Mouse (Mus musculus) liver, postnatal 0 days (tissue): Measurements from ENCODE around the gene Gm32687. TPM values are rescaled to one million over a fixed set of nuclear protein-coding genes. Genes with fewer than 3 reads are reported as not detected.
"Not testable (repeated sequence)": the region's sequence is repeated elsewhere in the genome, so short reads cannot be mapped to it uniquely, and the experiment has no call there.

Source experiments
- ATAC-seq: fragments of 200-750 bp; cut with Nextera tagmentation; 2 replicates; pipeline ENCODE4 v1.8.0; 2017; ENCODE audit warnings: mild to moderate bottlenecking, moderate library complexity
- DNase-seq: peaks from one replicate; pipeline ENCODE4 v3.0.0-alpha.2; 2016
- H3K27ac ChIP-seq: fragments of 300-500 bp; sonication (generic); 2 replicates; pipeline ENCODE4 v1.5.1; 2014; ENCODE audit warnings: antibody characterized with exemption, moderate library complexity, mild to moderate bottlenecking, low read depth
- H3K27me3 ChIP-seq: fragments of 300-500 bp; sonication (generic); 2 replicates; pipeline ENCODE4 v1.6.1; 2014; ENCODE audit warnings: low read length, control low read depth, mixed read lengths; ENCODE audit not compliant: insufficient read depth
- H3K36me3 ChIP-seq: fragments of 300-500 bp; sonication (generic); replicated peaks from 2 replicates; pipeline ENCODE4 v1.6.1; 2014; ENCODE audit warnings: mild to moderate bottlenecking, control low read depth, low read length, moderate library complexity, mixed read lengths; ENCODE audit not compliant: insufficient read depth
- H3K4me1 ChIP-seq: fragments of 300-500 bp; sonication (generic); 2 replicates; pipeline ENCODE4 v1.6.1; 2014; ENCODE audit warnings: antibody characterized with exemption, mild to moderate bottlenecking, control low read depth; ENCODE audit not compliant: insufficient read depth
- H3K4me2 ChIP-seq: fragments of 300-500 bp; sonication (generic); 2 replicates; pipeline ENCODE4 v1.6.1; 2014; ENCODE audit warnings: low read depth, mild to moderate bottlenecking, low read length, moderate library complexity, mixed read lengths
- H3K4me3 ChIP-seq: fragments of 300-500 bp; sonication (generic); 2 replicates; pipeline ENCODE4 v1.5.1; 2014; ENCODE audit warnings: low read depth, low read length
- H3K9ac ChIP-seq: fragments of 300-500 bp; sonication (generic); replicated peaks from 2 replicates; pipeline ENCODE4 v1.6.1; 2014; ENCODE audit warnings: mild to moderate bottlenecking, moderate library complexity
- H3K9me3 ChIP-seq: fragments of 300-500 bp; sonication (generic); 2 replicates; pipeline ENCODE4 v1.6.1; 2016; ENCODE audit warnings: mild to moderate bottlenecking, control low read depth, low read length, mixed read lengths
- WGBS: fragments of 180-500 bp; shearing (Covaris S2); extraction: QIAGEN DNeasy Blood & Tissue Kit; methylation state at CpG from one replicate; pipeline ENCODE4 v1.1.7; 2014; ENCODE audit not compliant: insufficient replicate concordance; 5-methylcytosine and 5-hydroxymethylcytosine counted together
- polyA plus RNA-seq: library from polyadenylated mRNA; unstranded; fragments of >200 nt; fragmentation: Nextera tagmentation; extraction: Ambion mirVana; gene quantifications from 2 replicates; pipeline ENCODE4 v1.2.1, GENCODE M21; 2015

Gm32687 gene
- polyA plus RNA-seq: 1.6 and 2.0 TPM in 2 replicates

- H3K9ac ChIP-seq, H3K27ac ChIP-seq, DNase-seq, H3K36me3 ChIP-seq, H3K9me3 ChIP-seq, H3K27me3 ChIP-seq, H3K4me2 ChIP-seq, H3K4me3 ChIP-seq, H3K4me1 ChIP-seq: not testable (repeated sequence)
- 28% methylated on average over 4 of the region's 49 CpGs for WGBS
- ATAC-seq: peak; percentile 99
These were observed at the start of gene Gm32687 for GRCm38 (mm10) chr10:81863409-81864407. Gene Gm32687 (plus strand): TSS chr10:81863934.

- H3K9me3 ChIP-seq, ATAC-seq, H3K9ac ChIP-seq, H3K27me3 ChIP-seq, H3K4me2 ChIP-seq, H3K36me3 ChIP-seq, DNase-seq, H3K4me3 ChIP-seq, H3K27ac ChIP-seq, H3K4me1 ChIP-seq: not testable (repeated sequence)
- WGBS: no CpG with 5 or more reads among the region's 18 CpGs
These were observed 17.5 kb upstream of the Gm32687 start for GRCm38 (mm10) chr10:81846219-81846618.

- ATAC-seq: peak; percentile 93
- H3K4me1 ChIP-seq, H3K27ac ChIP-seq, H3K4me3 ChIP-seq, H3K9me3 ChIP-seq, H3K27me3 ChIP-seq, H3K36me3 ChIP-seq, H3K9ac ChIP-seq, H3K4me2 ChIP-seq, DNase-seq: not testable (repeated sequence)
- WGBS: no CpG with 5 or more reads among the region's 43 CpGs
These were observed 66.4 kb downstream of the Gm32687 start, which contains the start of gene Zfp781 for GRCm38 (mm10) chr10:81929842-81930743. Gene Zfp781 (minus strand): TSS chr10:81930480.

Other genes starting within 250 kb of the Gm32687 start
- gene Sirt6, start 236.1 kb upstream of the Gm32687 start, polyA plus RNA-seq: 4.5 and 6.1 TPM in 2 replicates
- gene Ankrd24, start 235.4 kb upstream of the Gm32687 start, polyA plus RNA-seq: 1.8 and 2.1 TPM in 2 replicates
- 1.1 and 1.2 TPM in 2 replicates for gene Gm10778, start 214.9 kb upstream of the Gm32687 start, polyA plus RNA-seq
- 3.1 and 4.5 TPM in 2 replicates for gene Zfp433, start 159.1 kb upstream of the Gm32687 start, polyA plus RNA-seq
- 0.51 and 0.54 TPM in 2 replicates for gene Gm3055, start 92.8 kb upstream of the Gm32687 start, polyA plus RNA-seq
- 0.55 and 0.73 TPM in 2 replicates for gene Gm4767, start 51.7 kb upstream of the Gm32687 start, polyA plus RNA-seq
- gene Zfp781, start 66.5 kb downstream of the Gm32687 start, polyA plus RNA-seq: 0.24 and 0.42 TPM in 2 replicates
- 1.7 and 1.9 TPM in 2 replicates for gene Zfp873, start 184.2 kb downstream of the Gm32687 start, polyA plus RNA-seq
- gene BC024063, start 219.4 kb downstream of the Gm32687 start, polyA plus RNA-seq: 0.34 and 0.45 TPM in 2 replicates